Mouse (Mus musculus) urinary bladder, postnatal 25 days (tissue): ENCODE results near the gene Theg.

Source experiments
- DNase-seq: peaks from one replicate; pipeline ENCODE4 v3.0.0; 2022; ENCODE audit warnings: low spot score

Theg gene

GRCm38 (mm10) chr10:79535431-79535830, 51.7 kb downstream of the Theg start:
- DNase-seq, result no peak

- DNase-seq, result no peak
These were observed 52.7 kb downstream of the Theg start for GRCm38 (mm10) chr10:79534426-79534825.

GRCm38 (mm10) chr10:79533126-79533911, 53.8 kb downstream of the Theg start, which contains the start of gene Plpp2:
Gene Plpp2 (minus strand): TSS chr10:79533796.
- DNase-seq, result peak; percentile 81

- DNase-seq, result peak; percentile 12
These were observed 54.5 kb downstream of the Theg start for GRCm38 (mm10) chr10:79532678-79533077.

GRCm38 (mm10) chr10:79531593-79531992, 55.5 kb downstream of the Theg start:
- DNase-seq, result peak; percentile 2

- DNase-seq, result peak; percentile 1
These were observed 56.4 kb downstream of the Theg start for GRCm38 (mm10) chr10:79530721-79531120.

GRCm38 (mm10) chr10:79530241-79530640, 56.9 kb downstream of the Theg start:
- DNase-seq, result peak; percentile 2

- peak; percentile 1 for DNase-seq
These were observed 59.0 kb downstream of the Theg start for GRCm38 (mm10) chr10:79528081-79528480.

- DNase-seq, result no peak
These were observed 59.7 kb downstream of the Theg start for GRCm38 (mm10) chr10:79527453-79527845.

- peak; percentile 2 for DNase-seq
These were observed 60.3 kb downstream of the Theg start for GRCm38 (mm10) chr10:79526661-79527452.
